Mouse (Mus musculus): ENCODE results near the gene Lce3f.

Lce3f gene

DNA sequence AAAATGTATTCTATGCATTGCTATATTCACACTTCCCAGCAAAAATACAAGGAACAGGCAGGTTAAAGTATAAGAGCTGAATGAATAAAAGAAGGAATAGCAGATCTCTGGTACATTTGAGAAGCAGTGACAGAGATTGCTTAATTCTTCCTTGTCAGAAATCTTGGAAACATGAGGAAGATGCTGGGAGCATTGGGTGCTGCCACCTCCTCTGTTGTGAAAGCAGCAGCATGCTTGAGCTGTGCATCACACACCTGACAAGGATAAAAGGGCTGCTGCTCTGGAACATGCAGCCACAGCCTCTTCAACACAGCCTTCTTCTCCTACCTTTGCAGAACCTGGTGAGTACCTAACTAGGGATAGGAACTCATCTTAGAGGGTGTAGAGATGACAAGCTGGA, at the start of gene Lce3f:
Gene Lce3f, plus strand, starts transcription at position 301 of the 400 bp plus-strand sequence.
- DNase-seq (ENCODE audit: low spot score) = no peak

GRCm38 (mm10) chr3:92944186-92944585, 47.8 kb upstream of the Lce3f start, which contains the start of gene Lce3c:
Gene Lce3c (plus strand): TSS chr3:92944486.
- DNase-seq (ENCODE audit: low spot score) = no peak

- no peak for DNase-seq (ENCODE audit: low spot score)
Observed at GRCm38 (mm10) chr3:92957090-92957489, 34.9 kb upstream of the Lce3f start, which contains the start of gene Lce3d. Gene Lce3d (plus strand): TSS chr3:92957390.

- no peak for DNase-seq (ENCODE audit: low spot score)
Observed at GRCm38 (mm10) chr3:92966761-92967160, 25.3 kb upstream of the Lce3f start, which contains the start of gene Lce3e. Gene Lce3e (plus strand): TSS chr3:92967061.

DNA sequence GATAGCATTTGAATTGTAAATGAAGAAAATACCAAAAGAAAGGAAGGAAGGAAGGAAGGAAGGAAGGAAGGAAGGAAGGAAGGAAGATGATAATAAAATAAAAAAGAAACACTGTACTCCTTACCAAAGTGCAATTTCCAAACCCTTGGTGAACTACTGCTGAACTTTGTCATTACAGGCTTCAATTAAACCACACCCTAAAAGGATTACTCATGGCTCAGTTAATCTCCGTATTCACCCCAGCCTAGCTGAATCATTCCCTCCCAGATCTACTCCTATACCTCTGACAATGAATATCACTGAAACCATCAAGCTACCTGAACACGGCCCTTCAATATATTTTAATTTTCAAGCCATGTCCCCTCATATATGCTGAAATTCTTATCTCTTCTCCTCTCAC, 13.5 kb upstream of the Lce3f start:
- no peak for DNase-seq (ENCODE audit: low spot score)

GRCm38 (mm10) chr3:92998691-92999090, 6.7 kb downstream of the Lce3f start:
- no peak for DNase-seq (ENCODE audit: low spot score)

DNA sequence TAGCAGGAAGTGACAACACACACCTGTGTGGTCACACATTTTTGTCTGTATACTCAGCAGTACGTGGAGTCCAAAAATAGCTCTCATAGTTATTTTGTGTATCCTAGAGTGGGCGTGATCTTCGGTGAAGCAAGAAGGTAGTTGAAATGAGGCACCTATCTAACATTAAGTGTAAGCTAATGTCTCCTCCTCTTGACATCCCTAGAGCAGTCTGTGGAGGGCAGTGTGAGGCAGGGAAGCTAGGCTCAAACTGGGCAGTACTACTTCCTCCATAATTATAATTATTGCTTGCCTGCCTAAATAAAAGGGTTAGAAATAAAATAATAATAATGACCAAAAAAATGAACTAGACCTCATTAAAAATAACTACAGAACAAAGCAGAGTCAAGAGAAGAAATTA, 8.6 kb downstream of the Lce3f start:
- DNase-seq (ENCODE audit: low spot score) = no peak

GRCm38 (mm10) chr3:93002843-93003242, 10.8 kb downstream of the Lce3f start:
- DNase-seq (ENCODE audit: low spot score) = no peak

- no peak for DNase-seq (ENCODE audit: low spot score)
Observed at GRCm38 (mm10) chr3:93014378-93014801, 22.4 kb downstream of the Lce3f start.

- DNase-seq (ENCODE audit: low spot score) = no peak
Observed at GRCm38 (mm10) chr3:93014871-93015270, 22.8 kb downstream of the Lce3f start.

GRCm38 (mm10) chr3:93015460-93016104, 23.6 kb downstream of the Lce3f start, which contains the start of gene Crct1:
Gene Crct1 (minus strand): TSS chr3:93015687.
- DNase-seq (ENCODE audit: low spot score) = no peak

GRCm38 (mm10) chr3:93018960-93019359, 26.9 kb downstream of the Lce3f start, which contains the start of gene Lce1m:
Gene Lce1m (minus strand): TSS chr3:93019060.
- no peak for DNase-seq (ENCODE audit: low spot score)

GRCm38 (mm10) chr3:93021171-93021570, 29.1 kb downstream of the Lce3f start:
- DNase-seq (ENCODE audit: low spot score) = no peak

DNA sequence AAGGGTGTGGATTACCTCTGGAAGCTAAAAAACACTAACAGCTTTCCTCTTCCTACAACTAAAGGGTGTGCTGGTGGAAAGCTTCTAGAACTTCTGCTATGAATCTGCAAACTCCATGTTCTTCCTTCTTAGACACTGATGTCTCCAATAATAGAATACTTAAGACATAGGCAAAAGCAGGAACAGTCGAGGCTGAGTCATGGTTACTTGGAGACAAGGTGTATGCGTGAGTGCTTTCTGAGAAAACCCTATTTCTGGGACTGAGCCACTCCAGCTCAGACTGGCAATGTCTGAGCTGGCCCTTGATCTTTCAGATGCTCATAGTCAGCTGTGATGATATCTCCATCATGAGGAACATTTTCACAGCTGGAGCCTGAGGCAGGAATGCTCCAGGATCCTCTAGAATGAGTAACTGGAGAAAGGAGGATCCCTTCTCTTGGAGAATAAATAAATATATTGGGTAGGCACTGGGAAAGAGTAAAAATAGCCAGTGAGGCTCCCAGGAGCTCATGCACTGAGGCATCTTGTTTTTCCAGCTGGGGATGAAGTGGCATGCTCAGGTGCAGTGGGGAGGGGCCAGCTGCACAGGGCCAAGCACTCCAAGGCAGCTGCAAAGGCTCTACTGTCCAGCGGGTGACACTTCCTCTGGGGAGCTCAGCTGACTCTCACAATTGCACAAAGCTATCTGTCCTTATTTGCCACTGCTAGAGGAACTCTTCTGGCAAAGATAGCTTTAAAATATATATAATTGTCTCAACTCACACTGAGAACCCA, 31.6 kb downstream of the Lce3f start:
- DNase-seq (ENCODE audit: low spot score) = no peak

DNA sequence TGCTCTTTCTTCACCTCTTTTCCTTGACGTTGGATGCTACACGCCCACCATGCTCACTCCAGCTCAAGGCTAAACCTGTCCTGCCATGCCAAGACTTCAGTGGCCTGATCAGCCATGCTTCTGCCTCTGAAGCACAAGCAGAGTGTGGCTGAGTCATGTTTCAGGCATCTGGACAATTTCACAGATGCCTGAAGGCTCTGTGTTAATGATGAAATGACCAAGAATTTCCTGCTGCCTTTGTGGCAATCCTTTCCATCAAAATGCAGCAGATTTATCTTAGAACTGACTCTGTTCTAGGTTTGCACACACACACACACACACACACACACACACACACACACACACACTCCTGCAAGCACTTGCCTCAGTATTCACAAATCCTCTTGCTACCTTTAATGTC, 33.5 kb downstream of the Lce3f start:
- DNase-seq (ENCODE audit: low spot score) = no peak

DNA sequence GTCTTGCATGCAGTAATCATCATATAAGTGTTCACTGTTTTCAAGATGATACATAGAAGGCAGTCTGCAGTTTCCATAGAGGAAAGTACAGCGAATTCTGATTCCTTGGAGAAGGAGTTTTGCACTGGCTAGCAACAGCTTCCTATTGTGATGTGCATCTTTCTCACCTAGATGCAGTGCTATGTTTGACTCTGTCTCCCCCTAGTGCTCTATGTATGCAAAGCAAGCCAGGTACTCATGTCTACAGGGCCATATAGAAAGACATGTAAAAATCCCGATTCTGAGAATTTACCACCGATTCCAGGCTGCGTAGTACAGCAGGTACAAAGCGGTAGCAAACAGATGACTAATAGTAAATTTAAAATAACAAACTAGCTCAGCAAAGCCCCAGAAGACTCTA, 39.4 kb downstream of the Lce3f start:
- DNase-seq (ENCODE audit: low spot score) = no peak

All from spleen, adult 12 weeks (tissue).